In the genomic region with DNA sequence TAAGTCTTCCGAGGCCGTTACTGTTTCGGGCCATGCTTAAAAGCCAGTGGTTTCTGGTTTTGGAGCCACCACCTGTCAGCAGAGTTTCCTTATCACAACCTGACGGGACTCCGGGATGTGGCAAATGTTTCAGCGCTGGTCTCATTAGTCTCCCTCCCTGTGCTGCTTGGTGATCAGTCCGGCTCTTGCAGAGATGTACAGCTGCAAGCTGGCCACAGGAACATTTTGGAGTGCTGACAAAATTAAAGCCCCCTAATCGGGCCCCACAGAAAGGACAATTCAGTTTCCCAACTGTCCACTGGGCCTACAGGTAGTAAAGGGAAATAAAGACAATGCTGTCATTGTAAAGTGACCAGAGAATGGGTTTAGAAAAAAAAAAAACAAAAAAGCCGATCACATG, we compare ENCODE assay signal across 14 mouse cellular contexts. TPM values are rescaled to one million over a fixed set of nuclear protein-coding genes. Genes with fewer than 3 reads are reported as not detected.
A peak's percentile ranks its signal among the peaks of the same experiment; 100 is the strongest.
DNase-seq lines count a peak whose midpoint lies in the region; ATAC-seq lines count a peak whose summit lies in the region.
"Had no signal": no experiment of that assay in that cellular context is flagged by ENCODE, and none has a peak within 500 bp of the region (broad histone marks: within the 10 kb centered on the region; RNA-seq: fewer than 3 reads in every experiment).

No protein-coding gene starts in this region.

- peak overlapping the region; percentile 2; the same call in 1 of the 2 replicates for H3K9ac ChIP-seq in heart, embryonic 14.5 days (ENCODE audit: low read length)
- no peak overlapping the region for H3K9ac ChIP-seq in hindbrain, embryonic 12.5 days
- H3K9ac ChIP-seq in midbrain, embryonic 16.5 days (ENCODE audit: low read depth, low read length): no peak overlapping the region
- H3K9ac ChIP-seq: stomach, embryonic 15.5 days had no signal

- H3K27ac ChIP-seq in heart, embryonic 14.5 days (replicated peaks in 1 of 2; ENCODE audit: control insufficient read depth in 1 of 2, insufficient read depth in 1 of 2, low read depth in 2 of 2, low read length in 2 of 2): no peak overlapping the region
- H3K27ac ChIP-seq in forebrain, embryonic 10.5 days: peak overlapping the region; percentile 72
- H3K27ac ChIP-seq in hindbrain, embryonic 12.5 days: peak overlapping the region; percentile 78
- H3K27ac ChIP-seq in midbrain, embryonic 16.5 days (ENCODE audit: low read length): peak overlapping the region; percentile 76
- H3K27ac ChIP-seq: limb, embryonic 10.5 days; stomach, embryonic 15.5 days had no signal

- H3K27me3 ChIP-seq in heart, embryonic 14.5 days (ENCODE audit: control insufficient read depth, insufficient read depth, low read length): no peaks in the 10 kb centered on the region
- no peaks in the 10 kb centered on the region for H3K27me3 ChIP-seq in forebrain, embryonic 10.5 days (ENCODE audit: poor library complexity, severe bottlenecking)
- no peaks in the 10 kb centered on the region for H3K27me3 ChIP-seq in hindbrain, embryonic 12.5 days
- H3K27me3 ChIP-seq in midbrain, embryonic 16.5 days (ENCODE audit: control insufficient read depth, insufficient read depth, low read depth, low read length): no peaks in the 10 kb centered on the region
- H3K27me3 ChIP-seq: stomach, embryonic 15.5 days had no signal

- peaks cover 5 to 9% of the 10 kb centered on the region in 2 experiments for H3K4me1 ChIP-seq in heart, embryonic 14.5 days (ENCODE audit: control insufficient read depth in 2 of 2, insufficient read depth in 2 of 2, low read length in 2 of 2)
- peaks cover 23% of the 10 kb centered on the region for H3K4me1 ChIP-seq in forebrain, embryonic 10.5 days
- peaks cover 22% of the 10 kb centered on the region for H3K4me1 ChIP-seq in hindbrain, embryonic 12.5 days
- H3K4me1 ChIP-seq in midbrain, embryonic 16.5 days (ENCODE audit: control insufficient read depth, insufficient read depth, low read length): peaks cover 17% of the 10 kb centered on the region
- H3K4me1 ChIP-seq: stomach, embryonic 15.5 days had no signal

- peak overlapping the region; percentile 54 for H3K4me2 ChIP-seq in heart, embryonic 14.5 days (ENCODE audit: low read length)
- peak overlapping the region; percentile 35 for H3K4me2 ChIP-seq in hindbrain, embryonic 12.5 days (replicated peaks)
- peak overlapping the region; percentile 36 for H3K4me2 ChIP-seq in midbrain, embryonic 16.5 days (ENCODE audit: low read length)
- H3K4me2 ChIP-seq: stomach, embryonic 15.5 days had no signal

- 16% methylated on average over 9 of the region's 9 CpGs for whole genome bisulfite sequencing in heart, embryonic 14.5 days
- 75% methylated on average over 9 of the region's 9 CpGs for WGBS in forebrain, embryonic 10.5 days
- WGBS in hindbrain, embryonic 12.5 days: 45% methylated on average over 9 of the region's 9 CpGs
- 42% methylated on average over 9 of the region's 9 CpGs for WGBS in midbrain, embryonic 16.5 days

- H3K36me3 ChIP-seq in heart, embryonic 14.5 days (ENCODE audit: control insufficient read depth, insufficient read depth, low read length): no peaks in the 10 kb centered on the region
- no peaks in the 10 kb centered on the region for H3K36me3 ChIP-seq in forebrain, embryonic 10.5 days (replicated peaks)
- H3K36me3 ChIP-seq in hindbrain, embryonic 12.5 days: 0 out of 2 replicates have a peak, but pooled peaks cover 4% of the 10 kb centered on the region
- H3K36me3 ChIP-seq in midbrain, embryonic 16.5 days (ENCODE audit: control insufficient read depth, insufficient read depth, low read length): peaks cover 3% of the 10 kb centered on the region; the same call in 1 of the 2 replicates
- H3K36me3 ChIP-seq: limb, embryonic 10.5 days; stomach, embryonic 15.5 days had no signal

- no peak for ATAC-seq in heart, embryonic 14.5 days (ENCODE audit: insufficient number of reproducible peaks, insufficient read depth, low FRiP score, low read depth)
- peak; percentile 45; the same call in 1 of the 2 replicates for ATAC-seq in hindbrain, embryonic 12.5 days (ENCODE audit: low FRiP score)
- ATAC-seq in midbrain, embryonic 16.5 days: peak; percentile 44; the same call in 1 of the 2 replicates
- ATAC-seq: activated CD4-positive, CD25-positive, alpha-beta regulatory T cell, adult 4 months had no signal

- no peaks in the 10 kb centered on the region for H3K9me3 ChIP-seq in heart, embryonic 14.5 days (ENCODE audit: control insufficient read depth, low read length)
- no peaks in the 10 kb centered on the region for H3K9me3 ChIP-seq in forebrain, embryonic 10.5 days
- no peaks in the 10 kb centered on the region for H3K9me3 ChIP-seq in hindbrain, embryonic 12.5 days (replicated peaks)
- no peaks in the 10 kb centered on the region for H3K9me3 ChIP-seq in midbrain, embryonic 16.5 days (replicated peaks; ENCODE audit: control insufficient read depth, low read length, poor library complexity, severe bottlenecking)
- H3K9me3 ChIP-seq: limb, embryonic 10.5 days; stomach, embryonic 15.5 days had no signal

- DNase-seq in heart, postnatal 4 days: no peak
- DNase-seq in forebrain, embryonic 10.5 days (ENCODE audit: extremely low spot score, low spot score): no peak
- no peak for DNase-seq in right cerebral cortex, postnatal 25 days
- no peak for DNase-seq in right cerebral cortex, postnatal 36 days (ENCODE audit: low spot score in 2 of 2)
- no peak for DNase-seq in cerebellum, postnatal 36 days
- DNase-seq: kidney, adult 8-10 months; thymus, postnatal 4 days had no signal

- peak overlapping the region; percentile 5 to 18; a peak in 3 of 4 replicates for H3K4me3 ChIP-seq in heart, embryonic 14.5 days (ENCODE audit: control insufficient read depth in 1 of 2, insufficient read depth in 1 of 2, low read depth in 1 of 2, low read length in 2 of 2)
- no peak overlapping the region for H3K4me3 ChIP-seq in forebrain, embryonic 10.5 days
- H3K4me3 ChIP-seq in hindbrain, embryonic 12.5 days: no peak overlapping the region
- peak overlapping the region; percentile 19; the same call in 1 of the 2 replicates for H3K4me3 ChIP-seq in midbrain, embryonic 16.5 days (ENCODE audit: low read depth, low read length)
- H3K4me3 ChIP-seq: limb, embryonic 10.5 days; stomach, embryonic 15.5 days had no signal

RNA-seq across cellular contexts. Expression of a gene that starts 44.4 kb away (rescaled TPM):
- 2.9 and 3.3 TPM in 2 replicates for polyA plus RNA-seq in heart, embryonic 14.5 days (2014; fragmentation: Nextera tagmentation; extraction: Ambion mirVana)
- total RNA-seq in heart, postnatal 4 days (2021): 1 to 10 TPM; 2.0 to 2.3 TPM
- polyA plus RNA-seq in forebrain, embryonic 10.5 days (2016; fragmentation: Nextera tagmentation; extraction: Ambion mirVana): 6.4 and 6.6 TPM in 2 replicates
- polyA plus RNA-seq in hindbrain, embryonic 12.5 days (2016; fragmentation: Nextera tagmentation; extraction: Ambion mirVana): 16.4 and 18.2 TPM in 2 replicates
- polyA plus RNA-seq in midbrain, embryonic 16.5 days (2015; fragmentation: Nextera tagmentation; extraction: Ambion mirVana): 38.6 and 46.1 TPM in 2 replicates
- polyA plus RNA-seq: C2C12 had no signal

Comparison
In these comparisons a context has a peak if more than half of its experiments do, and no peak if none do; other contexts are left out.
1. H3K27ac ChIP-seq: peak in forebrain, embryonic 10.5 days (single experiment), hindbrain, embryonic 12.5 days (single experiment) and midbrain, embryonic 16.5 days (single experiment); none in heart, embryonic 14.5 days (0 of 2).
2. H3K4me3 ChIP-seq: peak in heart, embryonic 14.5 days (2 of 2) and midbrain, embryonic 16.5 days (single experiment); none in forebrain, embryonic 10.5 days (single experiment) and hindbrain, embryonic 12.5 days (single experiment).
3. Peak in every context shown above with its lines, with median percentiles within 50 percentile points of each other: H3K4me2 ChIP-seq.